In genomic region chr17:64397254-64397897, GRCm38 (mm10) we compare ENCODE assay signal across 8 mouse cellular contexts.
DNase-seq lines count a peak whose midpoint lies in the region; ATAC-seq and TF ChIP-seq lines count a peak whose summit lies in the region.

No protein-coding gene starts in this region.

- peaks cover 4% of the 10 kb centered on the region; the same call in 1 of the 2 replicates for H3K4me1 ChIP-seq in midbrain, embryonic 15.5 days
- no peaks in the 10 kb centered on the region for H3K4me1 ChIP-seq in midbrain, postnatal 0 days (ENCODE audit: insufficient read depth, low read length)
- H3K4me1 ChIP-seq in intestine, embryonic 14.5 days (replicated peaks; ENCODE audit: control insufficient read depth, insufficient read depth, low read length) = peaks cover 11% of the 10 kb centered on the region; the same call in 1 of the 2 replicates
- H3K4me1 ChIP-seq in limb, embryonic 14.5 days (ENCODE audit: control insufficient read depth, insufficient read depth, low read length) = peaks cover 9% of the 10 kb centered on the region; the same call in 1 of the 2 replicates
- no peaks in the 10 kb centered on the region for H3K4me1 ChIP-seq in stomach, embryonic 14.5 days (ENCODE audit: control insufficient read depth, insufficient read depth, low read length)

- no peak for DNase-seq in midbrain, postnatal 0 days (ENCODE audit: low spot score)
- peak; percentile 58 for DNase-seq in intestine, embryonic 14.5 days (ENCODE audit: low spot score)
- no peak for DNase-seq in limb, embryonic 14.5 days (ENCODE audit: low spot score)
- no peak for DNase-seq in right cerebral cortex, postnatal 25 days
- no peak for DNase-seq in frontal cortex, postnatal 14 days (ENCODE audit: low spot score in 2 of 2)
- DNase-seq in right cerebral cortex, adult 18-20 months = no peak

- ATAC-seq in midbrain, embryonic 15.5 days (replicated peaks) = no peak
- ATAC-seq in midbrain, postnatal 0 days (ENCODE audit: low FRiP score) = no peak
- ATAC-seq in intestine, embryonic 14.5 days (replicated peaks; ENCODE audit: low FRiP score, low TSS enrichment, low read depth) = no peak
- no peak for ATAC-seq in limb, embryonic 14.5 days (ENCODE audit: low FRiP score, low read depth)
- ATAC-seq in stomach, embryonic 14.5 days (ENCODE audit: insufficient number of reproducible peaks, insufficient read depth, low FRiP score, low read depth) = no peak

- H3K9ac ChIP-seq in midbrain, embryonic 15.5 days = no peak overlapping the region
- H3K9ac ChIP-seq in midbrain, postnatal 0 days (replicated peaks; ENCODE audit: low read length, poor library complexity, severe bottlenecking) = no peak overlapping the region
- no peak overlapping the region for H3K9ac ChIP-seq in intestine, embryonic 14.5 days (ENCODE audit: low read length)
- no peak overlapping the region for H3K9ac ChIP-seq in limb, embryonic 14.5 days (ENCODE audit: low read depth, low read length, severe bottlenecking)
- no peak overlapping the region for H3K9ac ChIP-seq in stomach, embryonic 14.5 days (replicated peaks; ENCODE audit: low read depth, low read length)

- H3K27me3 ChIP-seq in midbrain, embryonic 15.5 days (replicated peaks) = no peaks in the 10 kb centered on the region
- H3K27me3 ChIP-seq in midbrain, postnatal 0 days (ENCODE audit: insufficient read depth, low read length) = no peaks in the 10 kb centered on the region
- H3K27me3 ChIP-seq in intestine, embryonic 14.5 days (replicated peaks; ENCODE audit: control insufficient read depth, insufficient read depth, low read length) = no peaks in the 10 kb centered on the region
- H3K27me3 ChIP-seq in limb, embryonic 14.5 days (ENCODE audit: control insufficient read depth, insufficient read depth, low read length) = no peaks in the 10 kb centered on the region
- H3K27me3 ChIP-seq in stomach, embryonic 14.5 days (ENCODE audit: control insufficient read depth, insufficient read depth, low read length) = no peaks in the 10 kb centered on the region

- no peak overlapping the region for H3K4me3 ChIP-seq in midbrain, embryonic 15.5 days
- no peak overlapping the region for H3K4me3 ChIP-seq in midbrain, postnatal 0 days (ENCODE audit: low read depth, low read length)
- H3K4me3 ChIP-seq in intestine, embryonic 14.5 days (ENCODE audit: low read depth, low read length) = peak overlapping the region; percentile 1; the same call in 1 of the 2 replicates
- H3K4me3 ChIP-seq in limb, embryonic 14.5 days (replicated peaks; ENCODE audit: low read length) = no peak overlapping the region
- H3K4me3 ChIP-seq in stomach, embryonic 14.5 days (ENCODE audit: low read depth, low read length) = peak overlapping the region; percentile 8; the same call in 1 of the 2 replicates

- no peaks in the 10 kb centered on the region for H3K36me3 ChIP-seq in midbrain, embryonic 15.5 days (replicated peaks)
- no peaks in the 10 kb centered on the region for H3K36me3 ChIP-seq in midbrain, postnatal 0 days (ENCODE audit: insufficient read depth, low read length)
- no peaks in the 10 kb centered on the region for H3K36me3 ChIP-seq in intestine, embryonic 14.5 days (ENCODE audit: control insufficient read depth, insufficient read depth, low read length)
- no peaks in the 10 kb centered on the region for H3K36me3 ChIP-seq in limb, embryonic 14.5 days (ENCODE audit: control insufficient read depth, insufficient read depth, low read length)
- H3K36me3 ChIP-seq in stomach, embryonic 14.5 days (ENCODE audit: control insufficient read depth, insufficient read depth, low read length) = no peaks in the 10 kb centered on the region

- no peak for TF ChIP-seq CTCF in midbrain, postnatal 0 days (IDR thresholded peaks at IDR 0.05)

- no peaks in the 10 kb centered on the region for H3K9me3 ChIP-seq in midbrain, embryonic 15.5 days
- H3K9me3 ChIP-seq in midbrain, postnatal 0 days (ENCODE audit: low read length) = no peaks in the 10 kb centered on the region
- H3K9me3 ChIP-seq in intestine, embryonic 14.5 days (ENCODE audit: control insufficient read depth, low read length) = no peaks in the 10 kb centered on the region
- H3K9me3 ChIP-seq in limb, embryonic 14.5 days (ENCODE audit: control insufficient read depth, low read length) = no peaks in the 10 kb centered on the region
- H3K9me3 ChIP-seq in stomach, embryonic 14.5 days (ENCODE audit: control insufficient read depth, low read depth, low read length) = no peaks in the 10 kb centered on the region

- H3K4me2 ChIP-seq in midbrain, embryonic 15.5 days = peak overlapping the region; percentile 13; the same call in 1 of the 2 replicates
- no peak overlapping the region for H3K4me2 ChIP-seq in midbrain, postnatal 0 days (ENCODE audit: low read depth, low read length, poor library complexity, severe bottlenecking)
- peak overlapping the region; percentile 47 for H3K4me2 ChIP-seq in intestine, embryonic 14.5 days (ENCODE audit: low read length)
- H3K4me2 ChIP-seq in limb, embryonic 14.5 days (replicated peaks; ENCODE audit: low read depth, low read length, severe bottlenecking) = peak overlapping the region; percentile 33
- peak overlapping the region; percentile 24 for H3K4me2 ChIP-seq in stomach, embryonic 14.5 days (replicated peaks; ENCODE audit: low read depth, low read length)

- 56% methylated on average over 12 of the region's 12 CpGs for WGBS in midbrain, embryonic 15.5 days
- WGBS in midbrain, postnatal 0 days = 57% methylated on average over 12 of the region's 12 CpGs
- 28% methylated on average over 12 of the region's 12 CpGs for WGBS in intestine, embryonic 14.5 days
- 29% methylated on average over 12 of the region's 12 CpGs for WGBS in limb, embryonic 14.5 days
- 17% methylated on average over 12 of the region's 12 CpGs for WGBS in stomach, embryonic 14.5 days

- no peak for TF ChIP-seq POLR2A in limb, embryonic 14.5 days (IDR thresholded peaks at IDR 0.05; ENCODE audit: borderline replicate concordance, extremely low read depth, insufficient read depth, insufficient read length)

- no peak overlapping the region for H3K27ac ChIP-seq in midbrain, embryonic 15.5 days
- H3K27ac ChIP-seq in midbrain, postnatal 0 days (ENCODE audit: low read depth, low read length) = no peak overlapping the region
- no peak overlapping the region for H3K27ac ChIP-seq in intestine, embryonic 14.5 days (ENCODE audit: low read depth)
- H3K27ac ChIP-seq in limb, embryonic 14.5 days (replicated peaks; ENCODE audit: low read depth, low read length) = no peak overlapping the region
- H3K27ac ChIP-seq in stomach, embryonic 14.5 days (ENCODE audit: low read length) = no peak overlapping the region

Comparison
In these comparisons a context has a peak if more than half of its experiments do, and no peak if none do; other contexts are left out.
1. H3K4me3 ChIP-seq: peak in intestine, embryonic 14.5 days (single experiment) and stomach, embryonic 14.5 days (single experiment); none in midbrain, embryonic 15.5 days (single experiment), midbrain, postnatal 0 days (single experiment) and limb, embryonic 14.5 days (single experiment).